Mouse (Mus musculus): ENCODE measurements around the gene Dnah8. TPM values are rescaled to one million over a fixed set of nuclear protein-coding genes. Genes with fewer than 3 reads are reported as not detected.
A peak's percentile ranks its signal among the peaks of the same experiment; 100 is the strongest.

Dnah8 gene
- polyA plus RNA-seq, 1 experiment from 2014 or later: 3.1 TPM

DNA sequence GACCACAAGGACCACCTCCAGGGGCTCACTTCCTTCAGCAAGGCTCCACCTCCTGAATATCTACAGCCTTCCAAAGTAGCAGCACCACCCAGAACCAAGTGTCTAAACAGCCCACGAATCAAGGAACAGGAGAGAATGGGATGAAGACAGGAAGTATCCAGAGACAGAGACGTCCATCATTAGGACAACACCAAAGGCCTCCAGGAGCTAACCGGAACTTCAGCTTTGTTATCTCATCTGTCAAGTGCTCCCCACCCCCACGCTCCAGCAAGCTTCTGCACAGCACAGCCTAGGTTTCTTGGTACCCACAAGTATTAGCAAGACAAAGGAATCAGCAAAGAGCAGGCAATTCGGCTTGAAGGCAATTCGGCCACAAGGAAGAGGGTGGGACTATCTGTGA lies 254.5 kb downstream of the Dnah8 start:
- Histone ChIP-seq H3K9ac (no peak overlapping the region), H3K9me3 (ENCODE audit: control insufficient read depth, low read length) (0 out of 2 replicates have a peak, but pooled peaks cover 3% of the 10 kb centered on the region), H3K4me2 (replicated peaks) (no peak overlapping the region), H3K4me3 (replicated peaks; ENCODE audit: low read length) (no peak overlapping the region), H3K27me3 (ENCODE audit: control insufficient read depth, insufficient read depth, low read length) (no peaks in the 10 kb centered on the region), H3K27ac (no peak overlapping the region), H3K4me1 (replicated peaks; ENCODE audit: control insufficient read depth, insufficient read depth, low read length) (peaks cover 17% of the 10 kb centered on the region), H3K36me3 (replicated peaks; ENCODE audit: control insufficient read depth, insufficient read depth) (no peaks in the 10 kb centered on the region)
- no peak for DNase-seq (ENCODE audit: low spot score)
- ATAC-seq (ENCODE audit: low FRiP score): no peak
- 18% methylated on average over 6 of the region's 6 CpGs for WGBS

DNA sequence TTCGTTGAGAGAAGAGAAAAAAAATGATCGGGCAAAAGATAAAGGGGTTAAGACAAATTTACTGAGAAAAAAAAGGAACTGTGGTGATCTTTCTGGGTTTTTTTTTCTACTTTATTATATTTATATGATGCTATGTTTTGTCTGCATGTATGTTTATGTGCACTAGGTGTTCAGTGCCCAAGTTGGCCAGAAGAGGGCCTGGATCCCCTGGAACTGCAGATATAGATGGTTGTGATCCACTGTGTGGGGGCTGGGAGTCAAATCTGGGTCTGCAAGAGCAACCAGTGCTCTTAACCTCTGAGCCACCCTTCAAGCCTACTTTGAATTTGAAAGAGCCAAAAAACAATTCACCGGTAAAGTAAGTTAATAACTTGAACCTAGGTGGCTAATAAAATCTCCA lies 256.2 kb downstream of the Dnah8 start:
- H3K9ac ChIP-seq: no peak overlapping the region
- no peak for ATAC-seq (ENCODE audit: low FRiP score)
- peaks cover 17% of the 10 kb centered on the region for H3K4me1 ChIP-seq (replicated peaks; ENCODE audit: control insufficient read depth, insufficient read depth, low read length)
- no peaks in the 10 kb centered on the region for H3K27me3 ChIP-seq (ENCODE audit: control insufficient read depth, insufficient read depth, low read length)
- 0 out of 2 replicates have a peak, but pooled peaks cover 3% of the 10 kb centered on the region for H3K9me3 ChIP-seq (ENCODE audit: control insufficient read depth, low read length)
- H3K4me2 ChIP-seq (replicated peaks): no peak overlapping the region
- no peak for DNase-seq (ENCODE audit: low spot score)
- no peak overlapping the region for H3K27ac ChIP-seq
- no peaks in the 10 kb centered on the region for H3K36me3 ChIP-seq (replicated peaks; ENCODE audit: control insufficient read depth, insufficient read depth)
- whole genome bisulfite sequencing: 88% methylated on average over 3 of the region's 3 CpGs
- no peak overlapping the region for H3K4me3 ChIP-seq (replicated peaks; ENCODE audit: low read length)

DNA sequence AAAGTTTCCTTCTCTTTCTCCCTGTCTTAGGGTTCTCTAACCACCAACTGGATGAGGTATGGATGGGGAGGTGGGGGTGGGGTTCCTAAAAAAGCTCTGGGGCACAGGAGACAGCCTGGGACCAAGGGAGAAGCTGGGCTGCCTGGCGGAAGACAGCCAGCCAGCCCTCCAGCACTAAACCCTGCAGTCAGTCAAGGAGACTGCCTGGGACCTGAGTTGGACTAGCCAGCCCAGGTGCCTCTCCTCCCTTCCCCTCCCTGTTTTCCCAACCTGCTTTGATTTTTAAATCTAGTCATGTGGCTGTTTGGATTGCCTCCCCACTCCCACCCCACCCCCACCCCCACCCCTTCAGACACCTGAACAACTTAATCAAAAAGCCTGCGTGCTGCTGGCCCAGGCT lies 256.8 kb downstream of the Dnah8 start:
- peaks cover 17% of the 10 kb centered on the region for H3K4me1 ChIP-seq (replicated peaks; ENCODE audit: control insufficient read depth, insufficient read depth, low read length)
- H3K27ac ChIP-seq: no peak overlapping the region
- H3K36me3 ChIP-seq (replicated peaks; ENCODE audit: control insufficient read depth, insufficient read depth): no peaks in the 10 kb centered on the region
- no peak for DNase-seq (ENCODE audit: low spot score)
- no peak overlapping the region for H3K4me3 ChIP-seq (replicated peaks; ENCODE audit: low read length)
- H3K4me2 ChIP-seq (replicated peaks): no peak overlapping the region
- H3K9me3 ChIP-seq (ENCODE audit: control insufficient read depth, low read length): 0 out of 2 replicates have a peak, but pooled peaks cover 3% of the 10 kb centered on the region
- no peaks in the 10 kb centered on the region for H3K27me3 ChIP-seq (ENCODE audit: control insufficient read depth, insufficient read depth, low read length)
- H3K9ac ChIP-seq: no peak overlapping the region
- WGBS: 64% methylated on average over 2 of the region's 2 CpGs
- no peak for ATAC-seq (ENCODE audit: low FRiP score)

DNA sequence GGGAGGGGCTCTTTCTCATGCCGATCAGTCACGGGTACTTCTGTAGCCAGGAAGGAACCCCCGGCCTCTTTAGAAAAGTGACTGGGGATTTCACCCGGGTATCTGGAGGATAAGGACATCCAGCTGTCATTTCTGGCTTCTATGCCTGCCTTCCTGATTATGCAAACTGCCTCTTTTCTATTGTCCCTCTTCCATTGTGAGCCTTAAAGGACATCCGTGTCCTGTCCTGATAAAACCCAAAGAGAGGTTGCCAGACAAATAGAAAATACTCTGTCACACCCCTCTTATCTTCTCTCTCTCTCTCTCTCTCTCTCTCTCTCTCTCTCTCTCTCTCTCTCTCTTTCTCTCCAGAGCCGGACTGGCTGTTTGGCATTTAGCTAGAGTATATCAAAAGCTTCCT lies 258.1 kb downstream of the Dnah8 start:
- Histone ChIP-seq H3K27me3 (ENCODE audit: control insufficient read depth, insufficient read depth, low read length) (no peaks in the 10 kb centered on the region), H3K9me3 (ENCODE audit: control insufficient read depth, low read length) (peaks cover 4% of the 10 kb centered on the region; the same call in 1 of the 2 replicates), H3K36me3 (replicated peaks; ENCODE audit: control insufficient read depth, insufficient read depth) (no peaks in the 10 kb centered on the region), H3K4me1 (replicated peaks; ENCODE audit: control insufficient read depth, insufficient read depth, low read length) (peaks cover 17% of the 10 kb centered on the region), H3K9ac (no peak overlapping the region), H3K27ac (peak overlapping the region; percentile 46; the same call in 1 of the 2 replicates), H3K4me2 (replicated peaks) (peak overlapping the region; percentile 21; the same call in 1 of the 2 replicates), H3K4me3 (replicated peaks; ENCODE audit: low read length) (no peak overlapping the region)
- DNase-seq (ENCODE audit: low spot score) (peak; percentile 36), ATAC-seq (ENCODE audit: low FRiP score) (no peak)
- under 1% methylated on average over 6 of the region's 6 CpGs for WGBS

DNA sequence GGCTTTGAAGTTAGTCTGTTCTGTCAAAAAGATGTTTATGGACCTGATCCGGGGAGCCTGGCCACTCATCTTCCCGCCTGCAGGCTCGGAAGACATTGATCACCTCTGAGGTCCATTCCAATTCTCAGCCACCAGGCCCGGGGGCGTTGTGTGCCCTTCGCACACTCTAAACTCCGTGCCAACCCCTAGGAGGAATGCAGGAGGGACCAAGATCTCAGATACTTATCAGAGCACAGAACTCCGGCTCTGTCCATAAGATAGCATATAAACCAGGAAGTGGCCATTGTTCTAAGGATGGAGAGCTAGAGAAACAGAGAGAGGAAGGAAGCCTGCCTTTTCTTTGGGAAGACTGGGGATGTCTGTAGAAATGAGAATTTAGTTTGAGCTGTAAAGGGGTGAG lies 259.4 kb downstream of the Dnah8 start:
- no peak overlapping the region for H3K27ac ChIP-seq
- peaks cover 17% of the 10 kb centered on the region for H3K4me1 ChIP-seq (replicated peaks; ENCODE audit: control insufficient read depth, insufficient read depth, low read length)
- H3K36me3 ChIP-seq (replicated peaks; ENCODE audit: control insufficient read depth, insufficient read depth): no peaks in the 10 kb centered on the region
- H3K9me3 ChIP-seq (ENCODE audit: control insufficient read depth, low read length): peaks cover 4% of the 10 kb centered on the region; the same call in 1 of the 2 replicates
- ATAC-seq (ENCODE audit: low FRiP score) (no peak), DNase-seq (ENCODE audit: low spot score) (no peak)
- H3K9ac ChIP-seq: no peak overlapping the region
- no peak overlapping the region for H3K4me3 ChIP-seq (replicated peaks; ENCODE audit: low read length)
- no peaks in the 10 kb centered on the region for H3K27me3 ChIP-seq (ENCODE audit: control insufficient read depth, insufficient read depth, low read length)
- H3K4me2 ChIP-seq (replicated peaks): no peak overlapping the region
- 80% methylated on average over 8 of the region's 8 CpGs for WGBS

DNA sequence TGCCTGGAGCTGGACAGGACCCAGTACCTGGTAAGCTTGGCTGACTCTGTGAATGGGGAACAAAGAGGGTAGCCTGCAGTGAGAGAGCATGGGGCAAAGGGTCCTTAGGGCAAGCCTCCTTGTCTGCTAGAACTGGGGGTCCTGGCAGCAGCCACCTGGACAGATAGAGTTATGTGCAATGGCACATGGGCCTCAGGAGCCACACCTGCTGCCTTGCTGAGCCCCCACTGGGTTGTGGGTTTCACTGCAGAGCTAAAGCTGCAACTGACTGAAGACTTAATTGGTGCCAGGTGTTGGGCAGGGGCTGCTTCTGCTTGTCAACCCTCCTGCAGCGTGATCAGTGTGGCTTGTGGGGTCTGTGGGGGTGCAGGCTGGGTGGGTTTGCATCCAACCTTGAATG lies 267.9 kb downstream of the Dnah8 start:
- Histone ChIP-seq H3K27ac (no peak overlapping the region), H3K27me3 (ENCODE audit: control insufficient read depth, insufficient read depth, low read length) (no peaks in the 10 kb centered on the region), H3K4me2 (replicated peaks) (no peak overlapping the region), H3K4me1 (replicated peaks; ENCODE audit: control insufficient read depth, insufficient read depth, low read length) (no peaks in the 10 kb centered on the region), H3K9me3 (ENCODE audit: control insufficient read depth, low read length) (no peaks in the 10 kb centered on the region), H3K9ac (no peak overlapping the region), H3K36me3 (replicated peaks; ENCODE audit: control insufficient read depth, insufficient read depth) (no peaks in the 10 kb centered on the region), H3K4me3 (replicated peaks; ENCODE audit: low read length) (no peak overlapping the region)
- WGBS: 39% methylated on average over 1 of the region's 1 CpGs
- no peak for ATAC-seq (ENCODE audit: low FRiP score)
- no peak for DNase-seq (ENCODE audit: low spot score)

DNA sequence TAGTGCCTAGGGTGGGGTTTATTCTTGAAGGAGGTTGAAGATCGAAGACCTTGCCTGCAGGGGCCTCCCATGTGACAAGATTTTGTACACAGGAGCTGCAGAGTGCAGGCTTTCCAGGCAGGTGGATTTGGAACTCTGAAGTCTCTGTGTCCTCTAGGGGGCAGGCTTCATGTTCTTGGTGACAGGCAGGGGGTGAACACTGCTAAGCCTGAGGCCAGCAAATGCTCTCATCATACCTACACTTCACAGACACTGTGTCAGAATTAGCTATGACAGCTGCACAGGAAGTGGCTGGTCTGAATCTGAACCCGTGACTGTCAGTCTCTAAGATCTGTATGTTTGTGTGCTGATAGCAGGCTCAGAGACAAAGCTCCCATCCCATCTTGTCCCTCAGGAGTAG lies 268.6 kb downstream of the Dnah8 start:
- Histone ChIP-seq H3K9me3 (ENCODE audit: control insufficient read depth, low read length) (no peaks in the 10 kb centered on the region), H3K27me3 (ENCODE audit: control insufficient read depth, insufficient read depth, low read length) (no peaks in the 10 kb centered on the region), H3K36me3 (replicated peaks; ENCODE audit: control insufficient read depth, insufficient read depth) (no peaks in the 10 kb centered on the region), H3K4me3 (replicated peaks; ENCODE audit: low read length) (no peak overlapping the region), H3K9ac (no peak overlapping the region), H3K4me1 (replicated peaks; ENCODE audit: control insufficient read depth, insufficient read depth, low read length) (no peaks in the 10 kb centered on the region), H3K4me2 (replicated peaks) (no peak overlapping the region), H3K27ac (no peak overlapping the region)
- 55% methylated on average over 2 of the region's 2 CpGs for WGBS
- DNase-seq (ENCODE audit: low spot score): peak; percentile 38
- no peak for ATAC-seq (ENCODE audit: low FRiP score)

DNA sequence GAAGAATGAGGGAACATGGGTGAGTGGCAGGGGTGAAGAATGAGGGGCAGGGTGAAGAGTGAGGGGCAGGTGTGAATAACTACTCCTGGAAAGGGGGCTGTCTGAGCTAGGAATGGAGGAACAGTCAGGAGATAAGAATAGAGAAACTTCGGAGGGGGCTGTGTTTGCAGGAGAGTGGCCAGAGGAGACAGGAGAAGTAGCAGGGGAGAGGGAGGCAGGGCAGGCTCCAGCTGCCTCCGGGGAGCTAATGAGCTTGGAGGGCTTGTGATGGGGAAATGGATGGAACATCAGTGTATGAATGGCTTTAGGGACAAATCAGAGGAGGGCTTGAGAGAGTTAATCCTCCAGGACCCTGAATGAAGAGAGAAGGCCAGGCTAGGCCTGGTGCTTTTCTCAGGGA lies 272.9 kb downstream of the Dnah8 start:
- peaks cover 16% of the 10 kb centered on the region for H3K27me3 ChIP-seq (ENCODE audit: control insufficient read depth, insufficient read depth, low read length)
- no peaks in the 10 kb centered on the region for H3K9me3 ChIP-seq (ENCODE audit: control insufficient read depth, low read length)
- 29% methylated on average over 2 of the region's 2 CpGs for WGBS
- no peak overlapping the region for H3K9ac ChIP-seq
- H3K27ac ChIP-seq: no peak overlapping the region
- no peaks in the 10 kb centered on the region for H3K36me3 ChIP-seq (replicated peaks; ENCODE audit: control insufficient read depth, insufficient read depth)
- H3K4me2 ChIP-seq (replicated peaks): no peak overlapping the region
- peaks cover 7% of the 10 kb centered on the region for H3K4me1 ChIP-seq (replicated peaks; ENCODE audit: control insufficient read depth, insufficient read depth, low read length)
- ATAC-seq (ENCODE audit: low FRiP score) (no peak), DNase-seq (ENCODE audit: low spot score) (no peak)
- no peak overlapping the region for H3K4me3 ChIP-seq (replicated peaks; ENCODE audit: low read length)

DNA sequence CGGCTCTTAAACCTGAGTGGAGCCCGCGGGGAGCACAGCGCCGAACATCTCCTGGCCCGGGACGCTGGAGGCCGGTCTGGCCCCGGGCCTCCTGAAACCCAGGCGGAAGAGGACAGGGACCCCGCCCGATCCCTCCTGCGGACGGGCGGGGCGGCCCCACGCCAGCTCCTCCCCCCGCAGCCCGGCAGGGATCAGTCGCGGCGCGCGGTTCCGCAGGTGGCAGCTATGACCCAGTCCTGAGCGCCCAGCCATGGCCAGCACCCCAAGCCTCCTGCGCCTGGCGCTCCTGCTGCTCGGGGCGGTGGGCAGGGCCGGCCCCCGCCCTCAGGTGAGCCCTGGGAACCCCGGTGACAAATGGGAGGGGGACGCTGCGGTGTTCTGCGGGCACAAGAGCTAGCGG lies 277.5 kb downstream of the Dnah8 start, which contains the start of gene Glp1r:
TSS of gene Glp1r (plus strand) at position 191 of the 400 bp plus-strand sequence.
- peak within 1 kb of the TSS; percentile 95 for H3K4me2 ChIP-seq (replicated peaks)
- H3K36me3 ChIP-seq (replicated peaks; ENCODE audit: control insufficient read depth, insufficient read depth): no peaks in the 10 kb centered on the region
- peaks cover 22% of the 10 kb centered on the region for H3K27me3 ChIP-seq (ENCODE audit: control insufficient read depth, insufficient read depth, low read length)
- H3K27ac ChIP-seq: no peak within 1 kb of the TSS
- DNase-seq (ENCODE audit: low spot score) (no peak), ATAC-seq (ENCODE audit: low FRiP score) (no peak)
- no peaks in the 10 kb centered on the region for H3K9me3 ChIP-seq (ENCODE audit: control insufficient read depth, low read length)
- H3K9ac ChIP-seq: peak within 1 kb of the TSS; percentile 58
- 1% methylated on average over 36 of the region's 37 CpGs for WGBS
- H3K4me3 ChIP-seq (replicated peaks; ENCODE audit: low read length): peak within 1 kb of the TSS; percentile 42
- peaks cover 7% of the 10 kb centered on the region for H3K4me1 ChIP-seq (replicated peaks; ENCODE audit: control insufficient read depth, insufficient read depth, low read length)

DNA sequence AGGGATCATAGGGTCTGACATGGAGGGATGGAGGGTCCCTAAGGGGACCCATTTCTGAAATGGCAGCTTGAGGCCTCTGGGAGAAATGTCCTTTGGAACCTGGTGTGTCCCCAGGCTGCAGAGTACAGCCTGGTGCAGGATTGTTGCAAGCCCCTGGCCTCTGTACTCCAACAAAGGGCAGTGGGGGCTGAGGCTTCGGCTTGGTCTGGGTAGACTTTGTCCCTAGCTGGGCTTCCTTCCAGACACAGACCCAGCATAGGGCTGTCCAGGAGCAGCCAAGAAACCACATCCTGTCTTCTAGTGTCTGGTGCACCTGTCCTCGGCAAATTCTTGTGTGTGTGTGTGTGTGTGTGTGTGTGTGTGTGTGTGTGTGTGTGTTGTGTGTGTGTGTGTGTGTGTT lies 279.9 kb downstream of the Dnah8 start:
- Histone ChIP-seq H3K4me1 (replicated peaks; ENCODE audit: control insufficient read depth, insufficient read depth, low read length) (peaks cover 7% of the 10 kb centered on the region), H3K27ac (no peak overlapping the region), H3K36me3 (replicated peaks; ENCODE audit: control insufficient read depth, insufficient read depth) (no peaks in the 10 kb centered on the region), H3K4me3 (replicated peaks; ENCODE audit: low read length) (no peak overlapping the region), H3K27me3 (ENCODE audit: control insufficient read depth, insufficient read depth, low read length) (peaks cover 22% of the 10 kb centered on the region), H3K9me3 (ENCODE audit: control insufficient read depth, low read length) (no peaks in the 10 kb centered on the region), H3K9ac (no peak overlapping the region), H3K4me2 (replicated peaks) (no peak overlapping the region)
- ATAC-seq (ENCODE audit: low FRiP score): no peak
- 74% methylated on average over 2 of the region's 2 CpGs for WGBS
- no peak for DNase-seq (ENCODE audit: low spot score)
